Mouse (Mus musculus) cortical plate, adult 2 months (tissue): ENCODE measurements around the gene Bmp8a.

Experiments used
- CTCF ChIP-seq: fragments of 200-500 bp; IDR thresholded peaks from 2 replicates; pipeline ENCODE4 v1.5.1; 2011; ENCODE audit warnings: mild to moderate bottlenecking, control low read depth, low read length; ENCODE audit not compliant: insufficient read depth; ENCODE audit errors: extremely low read depth
- POLR2A ChIP-seq: fragments of 200-500 bp; IDR thresholded peaks from 2 replicates; pipeline ENCODE4 v1.6.1; 2011; ENCODE audit warnings: mild to moderate bottlenecking, low read length, control low read depth; ENCODE audit not compliant: insufficient read depth; ENCODE audit errors: extremely low read depth

GRCm38 (mm10) chr4:123381598-123381997 is 38.5 kb upstream of the Bmp8a start:
- TF ChIP-seq CTCF (no peak), POLR2A (no peak)
